Mouse (Mus musculus) layer of hippocampus, adult 9-11 months (tissue): Measurements from ENCODE around the gene Exoc4.

Source experiments
- DNase-seq: peaks from one replicate; pipeline ENCODE4 v3.0.0; 2022

Gene Exoc4

GRCm38 (mm10) chr6:33489788-33490187 is 240.9 kb downstream of the Exoc4 start:
- no peak for DNase-seq

GRCm38 (mm10) chr6:33496141-33496855 is 247.4 kb downstream of the Exoc4 start:
- DNase-seq: no peak

DNA sequence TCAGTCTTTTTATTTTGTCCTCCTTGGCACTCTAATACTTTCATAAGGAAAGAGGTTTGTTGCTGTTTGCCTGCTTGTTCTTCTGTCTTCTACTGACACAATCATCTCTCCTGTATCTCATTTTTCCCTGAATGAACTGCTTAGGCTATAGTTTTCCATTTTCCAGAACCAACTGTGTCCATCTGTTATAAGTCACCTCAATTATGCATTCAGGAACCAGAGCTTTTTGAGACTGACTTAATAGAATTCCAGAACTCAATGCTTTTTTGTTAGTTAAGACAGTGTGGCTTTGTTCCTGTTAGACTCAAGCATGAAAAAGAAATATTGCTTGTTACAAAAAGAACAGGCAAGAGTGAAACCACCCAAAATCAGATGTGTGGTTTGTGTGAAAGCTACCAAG is 248.5 kb downstream of the Exoc4 start:
- DNase-seq: no peak

GRCm38 (mm10) chr6:33502388-33502787 is 253.5 kb downstream of the Exoc4 start:
- DNase-seq: no peak

DNA sequence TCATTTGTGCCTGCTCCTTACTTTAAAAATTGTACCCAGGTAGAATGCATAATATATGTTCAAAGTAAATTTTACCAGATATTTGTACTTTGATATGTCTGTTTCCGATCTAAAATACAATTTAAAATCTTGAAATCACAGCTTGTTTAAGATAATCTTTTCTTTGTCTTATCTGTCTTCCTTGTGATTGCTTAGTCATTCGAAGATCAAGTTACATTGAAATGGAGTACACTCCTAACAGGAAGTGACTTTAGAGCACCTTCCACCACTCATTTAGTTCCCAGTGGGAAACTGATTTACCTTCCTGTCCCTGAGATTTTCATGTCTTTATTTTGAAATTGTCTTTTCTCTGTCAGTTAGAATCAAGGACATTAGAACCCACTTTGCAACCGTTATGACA is 254.5 kb downstream of the Exoc4 start:
- no peak for DNase-seq

- no peak for DNase-seq
These were observed 258.2 kb downstream of the Exoc4 start for GRCm38 (mm10) chr6:33507134-33507533.

- DNase-seq: no peak
These were observed 266.5 kb downstream of the Exoc4 start for GRCm38 (mm10) chr6:33515391-33515790.

- DNase-seq: no peak
These were observed 267.9 kb downstream of the Exoc4 start for GRCm38 (mm10) chr6:33516798-33517197.

DNA sequence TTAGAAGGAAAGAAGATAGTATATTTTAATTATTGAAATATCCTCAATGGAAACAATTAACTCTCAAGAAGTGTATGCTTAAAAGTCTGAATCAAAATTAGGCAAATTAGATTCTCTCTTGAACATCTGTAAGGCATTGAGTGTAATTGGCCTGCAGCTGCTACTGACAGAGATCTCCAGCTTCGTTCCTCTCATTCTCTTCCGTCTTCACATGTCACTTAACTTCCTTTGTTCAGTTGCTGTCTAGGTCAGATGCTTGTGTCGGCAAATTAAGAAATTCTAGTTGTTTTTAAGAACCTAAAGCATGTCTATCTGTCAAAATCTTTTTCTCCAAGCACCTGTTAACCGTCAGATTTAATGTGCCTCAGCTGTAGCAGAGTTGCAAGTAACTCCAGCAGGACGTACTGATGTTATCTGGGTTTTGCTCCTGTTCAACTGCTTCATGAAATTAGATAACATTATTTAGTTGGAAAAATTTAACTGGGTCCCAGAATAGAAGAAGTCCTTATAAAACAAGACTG is 269.1 kb downstream of the Exoc4 start:
- no peak for DNase-seq

DNA sequence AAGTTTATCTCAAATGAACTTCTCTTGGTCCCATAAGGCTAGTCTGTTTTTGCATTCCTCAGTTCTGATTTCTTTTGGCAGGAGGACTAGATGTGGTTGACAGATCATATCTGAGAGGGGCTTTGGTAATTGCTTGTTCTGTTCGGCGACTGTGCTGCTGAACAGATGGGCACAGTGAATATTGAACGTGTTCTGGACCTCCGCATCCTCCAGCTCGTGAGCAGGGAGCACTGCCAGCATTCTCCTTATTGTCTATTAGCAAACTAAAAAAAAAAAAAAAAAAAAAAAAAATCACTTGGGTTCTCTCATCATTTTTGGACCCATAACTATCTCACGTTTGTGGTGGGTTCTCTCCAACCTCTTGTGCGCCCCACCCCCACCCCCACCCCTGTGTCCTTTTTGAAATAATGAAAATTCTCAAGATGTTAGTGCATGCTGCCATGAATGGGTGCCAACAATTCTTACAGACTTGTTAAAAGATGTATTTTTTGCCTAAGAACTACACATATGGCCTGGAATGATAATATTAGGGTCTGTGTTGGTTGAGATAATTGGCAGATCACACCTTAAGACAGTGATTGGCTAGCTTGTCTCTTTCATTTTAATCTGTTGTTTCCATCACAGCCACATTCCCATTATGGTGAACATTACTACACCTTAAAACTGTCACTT is 276.9 kb downstream of the Exoc4 start:
- DNase-seq: peak; percentile 79

DNA sequence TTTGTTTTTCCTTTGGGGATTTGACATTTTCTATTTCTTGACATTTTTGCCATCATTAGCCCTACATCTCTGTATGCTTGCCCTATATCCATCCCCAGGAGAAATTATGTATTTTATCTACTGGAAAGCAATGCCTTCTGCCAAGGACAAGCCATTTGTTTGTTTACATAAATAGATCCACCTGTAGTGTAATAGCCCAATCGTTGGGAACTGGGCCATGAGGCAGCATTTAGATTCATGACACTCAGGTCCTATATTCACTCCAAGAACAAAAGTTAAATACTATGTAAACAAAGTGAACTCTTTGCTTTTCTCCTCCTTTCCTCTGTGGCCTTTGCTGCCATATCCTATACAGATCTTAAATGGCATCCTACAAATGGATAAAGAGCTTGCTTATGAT is 291.5 kb downstream of the Exoc4 start:
- no peak for DNase-seq

DNA sequence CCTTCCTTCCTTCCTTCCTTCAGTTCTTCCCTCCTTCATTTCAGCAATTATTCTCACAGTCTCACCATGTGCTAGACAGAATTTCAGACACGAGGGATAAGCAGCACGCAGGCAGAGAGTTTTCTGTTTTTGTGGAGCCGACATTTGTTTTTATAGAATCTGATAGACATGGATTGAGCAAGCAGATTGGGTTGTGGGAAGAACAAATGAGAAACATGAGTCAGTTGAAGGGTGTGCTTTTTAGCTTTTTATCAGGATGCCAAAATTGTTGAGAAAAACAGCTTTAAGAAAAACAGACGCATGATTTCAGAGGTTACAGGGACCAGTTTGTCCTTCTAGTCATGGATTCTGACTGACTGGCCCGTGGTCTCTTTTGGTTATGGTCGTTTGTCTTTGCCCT is 293.8 kb downstream of the Exoc4 start:
- DNase-seq: peak; percentile 46

GRCm38 (mm10) chr6:33551934-33552333 is 303.0 kb downstream of the Exoc4 start:
- DNase-seq: no peak

GRCm38 (mm10) chr6:33560925-33561324 is 312.0 kb downstream of the Exoc4 start:
- DNase-seq: peak; percentile 61

GRCm38 (mm10) chr6:33561911-33562310 is 313.0 kb downstream of the Exoc4 start:
- DNase-seq: no peak

DNA sequence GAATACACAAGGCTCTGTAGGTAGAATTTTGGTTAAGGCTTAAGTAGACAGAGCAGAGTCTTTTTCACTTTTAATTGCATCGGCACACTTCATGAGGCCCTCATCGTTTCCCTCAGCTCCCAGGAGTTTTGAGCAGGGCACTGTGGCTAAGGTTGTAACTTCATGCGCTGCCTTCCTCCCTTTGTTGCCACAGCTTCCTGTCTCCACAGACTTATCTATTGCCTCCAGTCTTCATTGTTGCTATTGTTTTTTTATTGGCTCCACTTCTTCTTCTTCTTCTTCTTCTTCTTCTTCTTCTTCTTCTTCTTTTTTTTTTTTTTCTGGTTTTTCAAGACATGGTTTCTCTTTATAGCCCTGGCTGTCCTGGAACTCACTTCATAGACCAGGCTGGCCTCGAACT is 327.1 kb downstream of the Exoc4 start:
- DNase-seq: no peak

- DNase-seq: no peak
These were observed 359.6 kb downstream of the Exoc4 start for GRCm38 (mm10) chr6:33608469-33608868.

GRCm38 (mm10) chr6:33613978-33614377 is 365.1 kb downstream of the Exoc4 start:
- DNase-seq: peak; percentile 14

GRCm38 (mm10) chr6:33618590-33618989 is 369.7 kb downstream of the Exoc4 start:
- no peak for DNase-seq

DNA sequence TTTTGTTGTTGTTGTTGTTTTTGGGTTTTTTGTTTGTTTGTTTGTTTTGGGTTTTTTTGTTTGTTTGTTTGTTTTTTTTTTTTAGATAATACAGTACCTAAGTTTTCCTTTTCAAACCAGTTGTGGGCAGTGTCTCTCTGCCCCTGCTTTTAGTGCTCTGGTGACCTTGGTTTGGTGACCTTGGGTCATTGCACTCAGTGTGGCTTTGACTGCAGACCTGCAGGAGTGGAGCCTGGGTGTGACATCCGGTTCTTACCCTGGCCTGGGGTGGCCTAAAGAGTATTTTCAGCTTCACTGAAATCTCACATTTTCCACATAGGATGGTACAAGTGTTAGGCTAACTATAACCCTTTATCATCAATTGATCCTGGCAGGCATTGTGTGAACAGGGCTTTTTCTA is 371.8 kb downstream of the Exoc4 start:
- no peak for DNase-seq

- no peak for DNase-seq
These were observed 377.0 kb downstream of the Exoc4 start for GRCm38 (mm10) chr6:33625931-33626330.

DNA sequence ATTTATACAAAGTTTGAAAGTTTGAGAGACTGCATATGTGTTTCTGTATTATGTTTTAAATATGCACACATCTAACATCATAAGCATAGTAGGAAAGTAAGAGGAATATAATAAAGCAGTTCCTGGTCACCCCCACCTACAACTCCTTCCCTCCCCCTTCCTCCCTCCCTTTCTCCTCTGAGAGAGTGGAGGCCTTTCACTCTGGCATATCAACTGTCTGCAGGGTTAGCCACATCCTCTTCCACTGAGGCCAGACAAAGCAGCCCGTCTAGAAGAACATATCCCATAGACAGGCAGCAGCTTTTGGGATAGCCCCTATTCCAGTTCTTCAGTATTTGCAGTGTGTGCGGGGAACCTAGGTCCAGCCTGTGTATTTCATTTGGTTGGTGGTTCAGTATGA is 382.2 kb downstream of the Exoc4 start:
- no peak for DNase-seq

DNA sequence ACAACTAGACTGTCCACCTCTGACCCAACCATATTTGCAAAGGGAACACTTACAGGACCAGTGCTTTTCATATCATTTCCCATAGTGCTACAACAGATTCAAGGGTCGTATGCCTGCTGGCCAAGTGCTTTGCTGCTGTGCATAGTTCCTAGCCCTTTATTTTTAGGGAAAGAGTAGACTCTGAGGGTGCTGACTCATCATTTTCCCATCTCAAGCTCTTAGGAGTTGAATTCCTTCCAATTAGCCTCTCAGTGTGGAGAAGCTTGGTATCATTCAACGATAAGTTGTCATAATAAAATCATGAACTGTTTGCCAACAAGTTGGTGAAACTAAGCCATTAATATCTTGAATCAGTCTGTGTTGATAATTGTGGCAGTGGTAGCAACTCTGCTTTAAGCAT is 388.3 kb downstream of the Exoc4 start:
- DNase-seq: no peak
